Mouse (Mus musculus) spleen, postnatal 14 days (tissue): ENCODE measurements around the gene Hic1.

Experiments
- DNase-seq, 2 experiments: peaks; one replicate each; pipeline ENCODE4 v3.0.0; 2021 to 2022; ENCODE audit warnings: low spot score in 2 of 2

Gene Hic1

GRCm38 (mm10) chr11:75169405-75170080, at the start of gene Hic1:
Gene Hic1, minus strand, starts transcription at chr11:75169519.
- DNase-seq, result peak in 1 of 2 experiments; percentile 6

GRCm38 (mm10) chr11:75214081-75214950, 45.0 kb upstream of the Hic1 start:
- no peak for DNase-seq

- no peak for DNase-seq
Measured at GRCm38 (mm10) chr11:75213372-75214080, 44.2 kb upstream of the Hic1 start.

GRCm38 (mm10) chr11:75212876-75213275, 43.6 kb upstream of the Hic1 start:
- no peak for DNase-seq

- no peak for DNase-seq
Measured at GRCm38 (mm10) chr11:75212031-75212667, 42.8 kb upstream of the Hic1 start.

- no peak for DNase-seq
Measured at GRCm38 (mm10) chr11:75210755-75211154, 41.4 kb upstream of the Hic1 start.

- no peak for DNase-seq
Measured at GRCm38 (mm10) chr11:75210093-75210492, 40.8 kb upstream of the Hic1 start.

- no peak for DNase-seq
Measured at GRCm38 (mm10) chr11:75209363-75209762, 40.0 kb upstream of the Hic1 start.

- no peak for DNase-seq
Measured at GRCm38 (mm10) chr11:75206347-75206746, 37.0 kb upstream of the Hic1 start.

GRCm38 (mm10) chr11:75204472-75204871, 35.2 kb upstream of the Hic1 start:
- no peak for DNase-seq

GRCm38 (mm10) chr11:75203926-75204325, 34.6 kb upstream of the Hic1 start:
- no peak for DNase-seq

- no peak for DNase-seq
Measured at GRCm38 (mm10) chr11:75201721-75202120, 32.4 kb upstream of the Hic1 start.

GRCm38 (mm10) chr11:75200935-75201334, 31.6 kb upstream of the Hic1 start:
- no peak for DNase-seq

- DNase-seq, result no peak
Measured at GRCm38 (mm10) chr11:75199951-75200350, 30.6 kb upstream of the Hic1 start.

GRCm38 (mm10) chr11:75198792-75199191, 29.5 kb upstream of the Hic1 start:
- DNase-seq, result no peak

- DNase-seq, result no peak
Measured at GRCm38 (mm10) chr11:75197956-75198355, 28.6 kb upstream of the Hic1 start.

GRCm38 (mm10) chr11:75196131-75196530, 26.8 kb upstream of the Hic1 start:
- no peak for DNase-seq

GRCm38 (mm10) chr11:75194850-75195461, 25.6 kb upstream of the Hic1 start:
- DNase-seq, result no peak

- DNase-seq, result no peak
Measured at GRCm38 (mm10) chr11:75194121-75194849, 25.0 kb upstream of the Hic1 start.

GRCm38 (mm10) chr11:75193256-75194071, 24.1 kb upstream of the Hic1 start, which contains the start of gene Rtn4rl1:
Gene Rtn4rl1, plus strand, starts transcription at chr11:75193783.
- DNase-seq, result no peak
